Comparison of ENCODE assay signal across 21 mouse cellular contexts in genomic region chr10:90864599-90864889, GRCm38 (mm10).
DNase-seq lines count a peak whose midpoint lies in the region; ATAC-seq and TF ChIP-seq lines count a peak whose summit lies in the region.
"Had no signal": no experiment of that assay in that cellular context is flagged by ENCODE, and none has a peak within 500 bp of the region (broad histone marks: within the 10 kb centered on the region; RNA-seq: fewer than 3 reads in every experiment).

No protein-coding gene starts in this region.

- in situ Hi-C loops in Patski (cut with MboI; ENCODE audit: low pct_unique_long_range_greater_than_20kb): loop anchor here (5.0 kb wide), 1 partner anchor 168 kb away; no protein-coding TSS in a partner anchor

- intact Hi-C loops in heart, postnatal 14 days (cut with DNase I): no loop called here

- peak; percentile 39 for DNase-seq in heart, adult 11 months
- DNase-seq in heart, postnatal 14 days: no peak
- no peak for DNase-seq in layer of hippocampus, adult 2 months (ENCODE audit: low spot score in 2 of 2)
- no peak for DNase-seq in layer of hippocampus, postnatal 25 days (ENCODE audit: extremely low spot score in 1 of 2, low spot score in 1 of 2)
- no peak for DNase-seq in Patski (ENCODE audit: low read depth, low spot score)
- no peak for DNase-seq in forebrain, embryonic 14.5 days (ENCODE audit: low spot score)
- DNase-seq in lung, postnatal 4 days: no peak
- DNase-seq: adrenal gland, adult 2 months; gastrocnemius, postnatal 10 days; heart, postnatal 10 days; lung, embryonic 14.5 days; thymus, postnatal 25 days had no signal

- no peak overlapping the region for H3K9ac ChIP-seq in forebrain, embryonic 14.5 days (ENCODE audit: low read length)
- H3K9ac ChIP-seq: hindbrain, embryonic 13.5 days; limb, embryonic 15.5 days; liver, embryonic 14.5 days; lung, embryonic 14.5 days; neural tube, embryonic 12.5 days; stomach, embryonic 15.5 days had no signal

- peak; percentile 77 for ATAC-seq in Patski
- ATAC-seq in forebrain, embryonic 14.5 days: no peak
- ATAC-seq: forebrain, embryonic 16.5 days had no signal

- TF ChIP-seq CTCF in layer of hippocampus, adult 2 months (conservative IDR thresholded peaks at IDR 0.05): peak; percentile 57
- peak; percentile 59 for TF ChIP-seq CTCF in Patski (IDR thresholded peaks at IDR 0.05)

- H3K27me3 ChIP-seq in Patski: no peaks in the 10 kb centered on the region
- H3K27me3 ChIP-seq in forebrain, embryonic 14.5 days (replicated peaks; ENCODE audit: control insufficient read depth, insufficient read depth, low read length): no peaks in the 10 kb centered on the region
- H3K27me3 ChIP-seq: hindbrain, embryonic 13.5 days; limb, embryonic 15.5 days; neural tube, embryonic 12.5 days; stomach, embryonic 15.5 days had no signal

- no peak overlapping the region for H3K4me2 ChIP-seq in forebrain, embryonic 14.5 days (ENCODE audit: low read length)
- H3K4me2 ChIP-seq: heart, embryonic 11.5 days; hindbrain, embryonic 13.5 days; limb, embryonic 15.5 days; lung, embryonic 14.5 days; neural tube, embryonic 12.5 days; stomach, embryonic 15.5 days had no signal

- 33% methylated on average over 3 of the region's 3 CpGs for WGBS in forebrain, embryonic 14.5 days

- H3K4me3 ChIP-seq in layer of hippocampus, adult 2 months: no peak overlapping the region
- no peak overlapping the region for H3K4me3 ChIP-seq in forebrain, embryonic 14.5 days (ENCODE audit: low read depth, low read length)
- H3K4me3 ChIP-seq: embryonic facial prominence, embryonic 10.5 days; hindbrain, embryonic 13.5 days; limb, embryonic 15.5 days; megakaryocyte, embryonic 14.5 days; neural tube, embryonic 12.5 days; stomach, embryonic 15.5 days had no signal

- peaks cover 4% of the 10 kb centered on the region; the same call in 1 of the 2 replicates for H3K4me1 ChIP-seq in forebrain, embryonic 14.5 days (ENCODE audit: control insufficient read depth, insufficient read depth, low read length)
- H3K4me1 ChIP-seq: limb, embryonic 15.5 days; megakaryocyte, embryonic 14.5 days; stomach, embryonic 15.5 days had no signal

- no peaks in the 10 kb centered on the region for H3K9me3 ChIP-seq in forebrain, embryonic 14.5 days (replicated peaks; ENCODE audit: control insufficient read depth, low read length)
- H3K9me3 ChIP-seq: embryonic facial prominence, embryonic 10.5 days; hindbrain, embryonic 13.5 days; limb, embryonic 15.5 days; megakaryocyte, embryonic 14.5 days; neural tube, embryonic 12.5 days; stomach, embryonic 15.5 days had no signal

- H3K36me3 ChIP-seq in forebrain, embryonic 14.5 days (ENCODE audit: control insufficient read depth, insufficient read depth, low read length): no peaks in the 10 kb centered on the region
- H3K36me3 ChIP-seq: embryonic facial prominence, embryonic 10.5 days; hindbrain, embryonic 13.5 days; limb, embryonic 15.5 days; neural tube, embryonic 12.5 days; stomach, embryonic 15.5 days had no signal

- H3K27ac ChIP-seq in layer of hippocampus, adult 2 months: peak overlapping the region; percentile 73
- H3K27ac ChIP-seq in forebrain, embryonic 14.5 days (ENCODE audit: low read depth, low read length): no peak overlapping the region
- H3K27ac ChIP-seq: embryonic facial prominence, embryonic 10.5 days; hindbrain, embryonic 13.5 days; limb, embryonic 15.5 days; liver, embryonic 14.5 days; neural tube, embryonic 12.5 days; stomach, embryonic 15.5 days had no signal

- POLR2A ChIA-PET in Patski (lab: Charles Lee): no interaction called here

- CTCF ChIA-PET in Patski (lab: Charles Lee): interaction anchor here (0.8 to 1.3 kb wide), 3 partner anchors 127 to 136 kb away, joined by 3 to 4 read pairs (median 3); no protein-coding TSS in a partner anchor
